Mouse (Mus musculus): ENCODE measurements at regions not wholly inside any gene's neighbourhood (a gene's known extent, or its start where the extent isn't known, plus 50 kb on each side); places are given as distances from the start of the nearest gene placed in this dataset.

- Histone ChIP-seq H3K4me1 (ENCODE audit: insufficient read depth, low read length) (no peaks in the 10 kb centered on the region), H3K4me2 (ENCODE audit: low read depth, low read length) (no peak overlapping the region), H3K4me3 (ENCODE audit: low read length) (no peak overlapping the region), H3K27me3 (ENCODE audit: insufficient read depth, low read length) (no peaks in the 10 kb centered on the region), H3K27ac (no peak overlapping the region), H3K9me3 (ENCODE audit: low read length) (no peaks in the 10 kb centered on the region), H3K9ac (replicated peaks; ENCODE audit: low read length) (no peak overlapping the region), H3K36me3 (ENCODE audit: insufficient read depth, low read length) (no peaks in the 10 kb centered on the region)
- ATAC-seq (no peak), DNase-seq (ENCODE audit: low spot score) (no peak)
- 42% methylated on average over 13 of the region's 13 CpGs for WGBS
- no peak for TF ChIP-seq CTCF (IDR thresholded peaks at IDR 0.05; ENCODE audit: low read depth)
These were observed 981.0 kb downstream of the 4930447A16Rik start for GRCm38 (mm10) chr15:38406114-38406960.

GRCm38 (mm10) chr15:38407476-38407875 lies 982.1 kb downstream of the 4930447A16Rik start:
- no peak overlapping the region for H3K4me3 ChIP-seq (ENCODE audit: low read length)
- 58% methylated on average over 5 of the region's 5 CpGs for WGBS
- H3K4me1 ChIP-seq (ENCODE audit: insufficient read depth, low read length) = no peaks in the 10 kb centered on the region
- no peak for TF ChIP-seq CTCF (IDR thresholded peaks at IDR 0.05; ENCODE audit: low read depth)
- DNase-seq (ENCODE audit: low spot score) (no peak), ATAC-seq (no peak)
- no peaks in the 10 kb centered on the region for H3K36me3 ChIP-seq (ENCODE audit: insufficient read depth, low read length)
- H3K4me2 ChIP-seq (ENCODE audit: low read depth, low read length) = no peak overlapping the region
- H3K9ac ChIP-seq (replicated peaks; ENCODE audit: low read length) = no peak overlapping the region
- H3K27me3 ChIP-seq (ENCODE audit: insufficient read depth, low read length) = no peaks in the 10 kb centered on the region
- H3K9me3 ChIP-seq (ENCODE audit: low read length) = no peaks in the 10 kb centered on the region
- H3K27ac ChIP-seq = no peak overlapping the region

GRCm38 (mm10) chr15:38409168-38409567 lies 983.8 kb downstream of the 4930447A16Rik start:
- no peak for ATAC-seq
- 81% methylated on average over 4 of the region's 4 CpGs for WGBS

GRCm38 (mm10) chr15:38410462-38410861 lies 985.1 kb downstream of the 4930447A16Rik start:
- ATAC-seq = no peak

More at GRCm38 (mm10) chr15:38409168-38409567, 983.8 kb downstream of the 4930447A16Rik start:
- Histone ChIP-seq H3K4me2 (ENCODE audit: low read depth, low read length) (no peak overlapping the region), H3K4me3 (ENCODE audit: low read length) (no peak overlapping the region), H3K27me3 (ENCODE audit: insufficient read depth, low read length) (no peaks in the 10 kb centered on the region), H3K9me3 (ENCODE audit: low read length) (no peaks in the 10 kb centered on the region), H3K27ac (no peak overlapping the region), H3K36me3 (ENCODE audit: insufficient read depth, low read length) (no peaks in the 10 kb centered on the region), H3K4me1 (ENCODE audit: insufficient read depth, low read length) (no peaks in the 10 kb centered on the region), H3K9ac (replicated peaks; ENCODE audit: low read length) (no peak overlapping the region)
- no peak for TF ChIP-seq CTCF (IDR thresholded peaks at IDR 0.05; ENCODE audit: low read depth)
- DNase-seq (ENCODE audit: low spot score) = no peak

GRCm38 (mm10) chr15:38412481-38412880 lies 987.1 kb downstream of the 4930447A16Rik start:
- Histone ChIP-seq H3K4me2 (ENCODE audit: low read depth, low read length) (no peak overlapping the region), H3K36me3 (ENCODE audit: insufficient read depth, low read length) (no peaks in the 10 kb centered on the region), H3K4me3 (ENCODE audit: low read length) (no peak overlapping the region), H3K4me1 (ENCODE audit: insufficient read depth, low read length) (no peaks in the 10 kb centered on the region), H3K27me3 (ENCODE audit: insufficient read depth, low read length) (no peaks in the 10 kb centered on the region), H3K9me3 (ENCODE audit: low read length) (no peaks in the 10 kb centered on the region), H3K9ac (replicated peaks; ENCODE audit: low read length) (no peak overlapping the region), H3K27ac (no peak overlapping the region)
- DNase-seq (ENCODE audit: low spot score) = no peak
- TF ChIP-seq CTCF (IDR thresholded peaks at IDR 0.05; ENCODE audit: low read depth) = no peak
- 86% methylated on average over 3 of the region's 3 CpGs for WGBS
- ATAC-seq = no peak

More at GRCm38 (mm10) chr15:38410462-38410861, 985.1 kb downstream of the 4930447A16Rik start:
- Histone ChIP-seq H3K9me3 (ENCODE audit: low read length) (no peaks in the 10 kb centered on the region), H3K27me3 (ENCODE audit: insufficient read depth, low read length) (no peaks in the 10 kb centered on the region), H3K36me3 (ENCODE audit: insufficient read depth, low read length) (no peaks in the 10 kb centered on the region), H3K4me3 (ENCODE audit: low read length) (no peak overlapping the region), H3K9ac (replicated peaks; ENCODE audit: low read length) (no peak overlapping the region), H3K4me2 (ENCODE audit: low read depth, low read length) (no peak overlapping the region), H3K4me1 (ENCODE audit: insufficient read depth, low read length) (no peaks in the 10 kb centered on the region), H3K27ac (no peak overlapping the region)
- DNase-seq (ENCODE audit: low spot score) = no peak
- TF ChIP-seq CTCF (IDR thresholded peaks at IDR 0.05; ENCODE audit: low read depth) = no peak
- 95% methylated on average over 1 of the region's 1 CpGs for WGBS

GRCm38 (mm10) chr15:38413329-38413728 lies 988.0 kb downstream of the 4930447A16Rik start:
- no peak overlapping the region for H3K9ac ChIP-seq (replicated peaks; ENCODE audit: low read length)
- no peak for TF ChIP-seq CTCF (IDR thresholded peaks at IDR 0.05; ENCODE audit: low read depth)
- no peaks in the 10 kb centered on the region for H3K4me1 ChIP-seq (ENCODE audit: insufficient read depth, low read length)
- H3K4me3 ChIP-seq (ENCODE audit: low read length) = no peak overlapping the region
- DNase-seq (ENCODE audit: low spot score) (no peak), ATAC-seq (no peak)
- H3K36me3 ChIP-seq (ENCODE audit: insufficient read depth, low read length) = no peaks in the 10 kb centered on the region
- 93% methylated on average over 6 of the region's 6 CpGs for WGBS
- H3K4me2 ChIP-seq (ENCODE audit: low read depth, low read length) = no peak overlapping the region
- H3K9me3 ChIP-seq (ENCODE audit: low read length) = no peaks in the 10 kb centered on the region
- no peaks in the 10 kb centered on the region for H3K27me3 ChIP-seq (ENCODE audit: insufficient read depth, low read length)
- no peak overlapping the region for H3K27ac ChIP-seq
